Mouse (Mus musculus): ENCODE data around the gene 4931417E11Rik.
A peak's percentile ranks its signal among the peaks of the same experiment; 100 is the strongest.

Gene 4931417E11Rik

DNA sequence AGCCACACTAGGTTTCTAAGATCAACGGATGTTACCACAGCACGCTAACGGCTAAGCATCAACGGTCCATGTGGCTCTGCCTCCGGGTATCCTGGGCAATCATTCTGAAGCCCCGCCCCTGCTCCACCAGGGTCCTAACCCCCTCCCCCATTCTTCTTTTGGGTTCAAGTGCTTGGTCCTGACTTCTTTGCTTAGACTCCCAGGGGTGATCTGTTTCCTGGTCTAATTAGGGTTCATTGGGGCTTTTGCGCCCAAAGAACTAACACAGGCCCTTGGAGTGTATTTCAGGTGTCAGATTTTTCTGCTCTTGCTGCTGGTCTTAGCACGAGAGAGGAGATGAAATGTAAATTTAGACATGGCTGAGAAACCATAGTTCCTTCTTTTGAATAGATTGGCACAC lies at the start of gene 4931417E11Rik:
Gene 4931417E11Rik, minus strand, starts transcription at position 101 of the 400 bp plus-strand sequence.
- DNase-seq (ENCODE audit: low spot score), result no peak

DNA sequence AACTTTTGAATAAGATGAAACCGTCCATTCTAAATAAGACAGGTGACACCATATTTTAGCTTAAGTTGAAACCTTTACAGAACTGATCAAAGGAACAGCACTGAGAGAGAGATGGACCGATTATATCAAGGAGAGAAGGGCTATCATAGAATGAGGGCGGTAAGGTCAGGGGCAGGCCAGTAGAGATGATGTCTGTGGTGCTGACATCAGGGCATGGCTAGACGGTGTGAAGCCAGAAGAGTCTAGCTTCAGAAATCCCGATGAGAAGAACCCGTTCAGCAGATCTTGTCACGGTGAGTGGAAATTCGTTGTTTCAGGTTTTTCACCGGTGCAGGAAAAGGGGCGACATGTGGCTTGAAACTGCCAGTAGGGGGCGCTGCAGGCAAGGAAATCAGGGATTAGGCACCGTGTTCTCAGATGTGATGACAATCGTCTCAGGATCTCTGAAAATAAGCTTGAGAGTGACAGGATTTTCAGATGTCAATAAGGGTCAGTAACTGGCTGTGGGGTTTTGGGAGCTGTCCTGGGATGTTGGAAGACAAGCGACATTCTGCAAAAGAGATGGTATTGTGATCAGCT lies 48.4 kb upstream of the 4931417E11Rik start:
- peak; percentile 9 for DNase-seq (ENCODE audit: low spot score)

- DNase-seq (ENCODE audit: low spot score), result no peak
Observed at GRCm38 (mm10) chr6:73512907-73513306, 43.4 kb upstream of the 4931417E11Rik start.

DNA sequence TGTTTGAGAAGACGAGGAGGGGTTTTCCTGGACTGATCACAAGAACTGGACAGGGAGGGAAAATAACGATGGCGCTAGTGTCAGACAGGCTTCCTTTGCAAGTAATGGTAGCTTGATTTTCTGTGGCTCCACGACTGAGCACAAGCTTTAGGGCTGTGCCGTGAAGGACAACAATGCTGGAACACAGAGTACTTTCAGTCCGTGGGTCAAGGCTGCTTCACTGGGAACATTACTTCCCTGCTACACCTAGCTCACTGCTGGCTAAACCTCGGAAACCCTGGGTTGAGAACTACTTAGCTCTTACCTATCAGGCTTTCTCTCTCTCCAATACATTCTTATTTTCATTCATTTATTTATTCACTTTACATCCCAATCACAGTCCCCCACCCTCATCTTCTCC lies 30.2 kb upstream of the 4931417E11Rik start:
- DNase-seq (ENCODE audit: low spot score), result no peak

DNA sequence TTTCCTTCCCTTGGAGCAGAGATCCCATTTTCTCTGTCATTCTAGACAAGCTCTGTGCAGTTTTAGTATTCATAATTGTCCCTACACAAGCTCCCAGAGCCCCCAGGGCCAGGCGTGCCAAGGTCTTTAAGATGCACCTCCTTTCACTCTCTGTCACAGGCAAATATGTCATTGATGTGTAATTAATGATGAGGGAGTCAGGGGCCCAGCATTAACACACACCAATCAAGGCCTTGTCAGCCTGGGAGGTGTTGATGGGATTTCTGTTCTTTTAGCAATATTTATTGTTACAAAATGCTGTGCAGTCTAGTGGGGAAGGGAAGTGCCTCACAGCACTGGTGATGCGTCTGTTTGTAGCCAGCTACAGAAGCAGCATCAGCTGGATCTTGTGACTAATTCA lies 27.9 kb upstream of the 4931417E11Rik start:
- no peak for DNase-seq (ENCODE audit: low spot score)

GRCm38 (mm10) chr6:73490524-73490923 lies 21.1 kb upstream of the 4931417E11Rik start:
- no peak for DNase-seq (ENCODE audit: low spot score)

DNA sequence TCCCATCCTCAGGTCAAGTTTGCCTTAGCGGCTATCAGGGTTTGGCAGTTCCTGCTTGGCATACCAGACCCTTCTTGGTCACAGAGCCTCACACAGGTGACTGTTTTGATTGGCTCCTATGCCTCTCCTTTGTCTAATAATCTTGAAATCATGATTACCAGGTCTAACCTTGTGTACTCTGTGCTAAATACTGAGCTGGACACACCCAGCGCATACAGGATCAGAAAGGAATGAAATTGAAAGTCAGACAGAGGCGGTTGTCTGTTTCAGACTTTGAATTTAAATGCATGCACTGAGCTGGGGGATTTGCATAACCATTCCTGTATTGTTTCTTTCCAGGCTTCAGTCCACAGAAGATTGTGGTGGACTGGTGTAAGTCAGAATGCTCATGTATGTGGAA lies 16.1 kb upstream of the 4931417E11Rik start:
- DNase-seq (ENCODE audit: low spot score), result no peak

GRCm38 (mm10) chr6:73466084-73466483 lies 3.4 kb downstream of the 4931417E11Rik start:
- no peak for DNase-seq (ENCODE audit: low spot score)

DNA sequence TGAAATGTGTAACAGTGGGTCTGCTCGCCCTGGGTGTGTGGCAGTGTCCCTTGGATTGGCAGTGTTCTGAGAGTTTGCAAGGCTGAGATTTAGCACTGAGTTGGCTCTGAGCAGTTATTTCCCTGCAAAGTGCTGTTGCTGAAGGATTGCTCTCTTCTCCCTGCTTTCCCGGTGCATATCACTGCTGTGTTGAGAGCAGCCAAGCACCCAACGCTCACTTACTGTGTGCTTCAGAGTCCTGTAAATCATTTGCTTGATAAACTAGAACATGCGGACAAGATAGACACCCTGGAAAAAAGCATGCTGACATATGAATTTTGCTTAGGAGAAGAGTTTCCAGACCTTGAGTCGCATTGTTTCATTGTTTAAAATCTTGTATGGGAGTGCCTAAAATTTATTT lies 6.9 kb downstream of the 4931417E11Rik start:
- DNase-seq (ENCODE audit: low spot score), result no peak

DNA sequence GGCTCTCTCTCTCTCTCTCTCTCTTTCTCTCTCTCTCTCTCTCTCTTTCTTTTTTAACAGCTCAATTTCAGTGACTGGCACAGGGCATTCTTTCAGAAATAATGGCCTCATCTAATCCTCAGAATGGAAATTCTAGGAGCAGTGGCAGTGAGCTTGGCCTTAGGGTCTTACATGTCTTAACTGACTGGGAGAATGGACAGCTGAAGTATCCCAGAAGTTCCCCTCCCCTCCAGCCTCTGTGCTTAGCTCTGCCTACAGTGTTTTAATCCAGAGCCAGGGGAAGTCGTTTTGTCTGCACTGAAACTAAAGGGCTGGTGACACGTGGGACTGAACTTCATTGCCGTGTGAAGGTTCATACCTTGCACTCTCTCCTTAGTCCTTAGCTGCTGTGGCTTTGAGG lies 35.6 kb downstream of the 4931417E11Rik start:
- no peak for DNase-seq (ENCODE audit: low spot score)

GRCm38 (mm10) chr6:73428618-73429336 lies 40.7 kb downstream of the 4931417E11Rik start:
- DNase-seq (ENCODE audit: low spot score), result no peak

GRCm38 (mm10) chr6:73427273-73427812 lies 42.1 kb downstream of the 4931417E11Rik start:
- no peak for DNase-seq (ENCODE audit: low spot score)
